Mouse (Mus musculus): ENCODE data around the gene Dll4.

GRCm38 (mm10) chr2:119293776-119294390 lies 31.7 kb upstream of the Dll4 start:
- TF ChIP-seq POLR2A (IDR thresholded peaks at IDR 0.05; ENCODE audit: borderline replicate concordance, control insufficient read depth, low read depth, low read length) (no peak), CTCF (IDR thresholded peaks at IDR 0.05; ENCODE audit: control insufficient read depth, insufficient read depth, low read length) (no peak)
